8 mouse cellular contexts compared by ENCODE assay signal in the genomic region with DNA sequence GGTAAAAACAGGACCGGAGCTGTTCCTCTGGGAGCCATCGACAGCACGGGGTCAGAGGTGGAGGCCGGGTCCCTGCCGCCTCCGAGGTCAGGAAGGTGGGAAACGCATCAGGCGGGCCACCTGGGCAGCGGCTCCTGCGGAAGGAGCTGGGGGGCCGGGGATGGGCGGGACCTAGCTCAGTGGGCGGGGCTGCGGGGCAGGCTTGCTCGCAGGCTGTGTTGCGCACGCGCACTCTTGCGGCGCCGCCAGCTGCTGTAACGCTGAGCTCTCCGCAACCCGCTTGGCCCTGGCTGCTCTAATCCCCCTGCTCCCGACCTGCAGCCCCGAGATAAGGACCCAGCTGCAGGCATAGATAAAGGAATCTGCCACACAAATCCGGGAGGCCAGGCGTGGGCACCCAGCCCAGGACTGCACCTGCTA. TPM values are rescaled to one million over a fixed set of nuclear protein-coding genes. Genes with fewer than 3 reads are reported as not detected.
A peak's percentile ranks its signal among the peaks of the same experiment; 100 is the strongest.
DNase-seq lines count a peak whose midpoint lies in the region; ATAC-seq lines count a peak whose summit lies in the region.

No protein-coding gene starts in this region.

- H3K4me1 ChIP-seq in hindbrain, embryonic 16.5 days (ENCODE audit: control insufficient read depth, insufficient read depth, low read depth, low read length), result peaks cover 28% of the 10 kb centered on the region
- peaks cover 72% of the 10 kb centered on the region for H3K4me1 ChIP-seq in megakaryocyte, embryonic 14.5 days

- no peaks in the 10 kb centered on the region for H3K9me3 ChIP-seq in hindbrain, embryonic 16.5 days (ENCODE audit: control insufficient read depth, low read length)
- H3K9me3 ChIP-seq in megakaryocyte, embryonic 14.5 days, result no peaks in the 10 kb centered on the region

- peak; percentile 86 to 89 for DNase-seq in cerebellum, postnatal 36 days
- DNase-seq in gastrocnemius, adult 18-20 months (ENCODE audit: low spot score), result peak; percentile 83
- DNase-seq in left cerebral cortex, adult 9 months (ENCODE audit: low spot score in 2 of 2), result peak; percentile 65 to 82
- peak; percentile 90 for DNase-seq in right cerebral cortex, postnatal 14 days
- peak; percentile 81 to 87 for DNase-seq in urinary bladder, postnatal 4 days (ENCODE audit: low spot score in 2 of 2)

- H3K27me3 ChIP-seq in hindbrain, embryonic 16.5 days (replicated peaks; ENCODE audit: control insufficient read depth, insufficient read depth, low read length), result peaks cover 22% of the 10 kb centered on the region
- H3K27me3 ChIP-seq in megakaryocyte, embryonic 14.5 days (replicated peaks), result peaks cover 28% of the 10 kb centered on the region

- peak overlapping the region; percentile 80 for H3K4me2 ChIP-seq in hindbrain, embryonic 16.5 days (ENCODE audit: low read length)

- H3K36me3 ChIP-seq in hindbrain, embryonic 16.5 days (ENCODE audit: control insufficient read depth, insufficient read depth, low read length), result peaks cover 4% of the 10 kb centered on the region; the same call in 1 of the 2 replicates
- peaks cover 7% of the 10 kb centered on the region for H3K36me3 ChIP-seq in megakaryocyte, embryonic 14.5 days (replicated peaks; ENCODE audit: low read length)

- peak overlapping the region; percentile 76 for H3K9ac ChIP-seq in hindbrain, embryonic 16.5 days (ENCODE audit: low read depth, low read length)

- WGBS in hindbrain, embryonic 16.5 days, result under 1% methylated on average over 28 of the region's 28 CpGs

- ATAC-seq in activated CD4-positive, CD25-positive, alpha-beta regulatory T cell, adult 4 months, result peak; percentile 33
- peak; percentile 53 for ATAC-seq in hindbrain, embryonic 16.5 days

- peak overlapping the region; percentile 54 for H3K4me3 ChIP-seq in hindbrain, embryonic 16.5 days (ENCODE audit: low read length)
- H3K4me3 ChIP-seq in megakaryocyte, embryonic 14.5 days (replicated peaks), result peak overlapping the region; percentile 93

- H3K27ac ChIP-seq in hindbrain, embryonic 16.5 days (ENCODE audit: low read depth, low read length), result peak overlapping the region; percentile 96

RNA-seq across cellular contexts. Expression of a gene that starts 2.6 kb away (rescaled TPM):
- 10 to 100 TPM; 24.3 to 32.7 TPM for polyA plus RNA-seq in activated CD4-positive, CD25-positive, alpha-beta regulatory T cell, adult 4 months (2017; shearing (Covaris generic))
- 10 to 100 TPM; 14.4 to 14.9 TPM for total RNA-seq in gastrocnemius, adult 18-20 months (2021)
- 97.3 and 99.9 TPM in 2 replicates for polyA plus RNA-seq in hindbrain, embryonic 16.5 days (2015; fragmentation: Nextera tagmentation; extraction: Ambion mirVana)
- polyA plus RNA-seq in megakaryocyte, embryonic 14.5 days (2012; ENCODE audit: insufficient read depth, low replicate concordance), result 29.8 and 33.0 TPM in 2 replicates

RNA-seq across cellular contexts. Expression of a gene that starts 4.7 kb away (rescaled TPM):
- polyA plus RNA-seq in activated CD4-positive, CD25-positive, alpha-beta regulatory T cell, adult 4 months (2017; shearing (Covaris generic)), result not detected
- 1 to 10 TPM; 2.6 to 3.3 TPM for total RNA-seq in gastrocnemius, adult 18-20 months (2021)
- polyA plus RNA-seq in hindbrain, embryonic 16.5 days (2015; fragmentation: Nextera tagmentation; extraction: Ambion mirVana), result 2.4 and 2.5 TPM in 2 replicates
- 2.0 TPM in 1 of 2 replicates, not detected in the other for polyA plus RNA-seq in megakaryocyte, embryonic 14.5 days (2012; ENCODE audit: insufficient read depth, low replicate concordance)

RNA-seq across cellular contexts. Expression of a gene that starts 8.0 kb away (rescaled TPM):
- under 1 TPM; 0.33 to 0.74 TPM for polyA plus RNA-seq in activated CD4-positive, CD25-positive, alpha-beta regulatory T cell, adult 4 months (2017; shearing (Covaris generic))
- total RNA-seq in gastrocnemius, adult 18-20 months (2021), result under 1 TPM; 0.16 to 0.28 TPM
- 0.60 and 1.0 TPM in 2 replicates for polyA plus RNA-seq in hindbrain, embryonic 16.5 days (2015; fragmentation: Nextera tagmentation; extraction: Ambion mirVana)
- 2.8 and 12.2 TPM in 2 replicates for polyA plus RNA-seq in megakaryocyte, embryonic 14.5 days (2012; ENCODE audit: insufficient read depth, low replicate concordance)

RNA-seq across cellular contexts. Expression of a gene that starts 44.2 kb away (rescaled TPM):
- polyA plus RNA-seq in activated CD4-positive, CD25-positive, alpha-beta regulatory T cell, adult 4 months (2017; shearing (Covaris generic)), result 1 to 10 TPM; 6.0 TPM
- total RNA-seq in gastrocnemius, adult 18-20 months (2021), result 1 to 10 TPM; 2.0 to 2.1 TPM
- polyA plus RNA-seq in hindbrain, embryonic 16.5 days (2015; fragmentation: Nextera tagmentation; extraction: Ambion mirVana), result 15.1 and 16.6 TPM in 2 replicates
- polyA plus RNA-seq in megakaryocyte, embryonic 14.5 days (2012; ENCODE audit: insufficient read depth, low replicate concordance), result 7.9 and 14.9 TPM in 2 replicates

RNA-seq across cellular contexts. Expression of a gene that starts 44.4 kb away (rescaled TPM):
- polyA plus RNA-seq in activated CD4-positive, CD25-positive, alpha-beta regulatory T cell, adult 4 months (2017; shearing (Covaris generic)), result 100 to 1,000 TPM; 272 to 279 TPM
- total RNA-seq in gastrocnemius, adult 18-20 months (2021), result 100 to 1,000 TPM; 420 to 445 TPM
- 565 and 621 TPM in 2 replicates for polyA plus RNA-seq in hindbrain, embryonic 16.5 days (2015; fragmentation: Nextera tagmentation; extraction: Ambion mirVana)
- polyA plus RNA-seq in megakaryocyte, embryonic 14.5 days (2012; ENCODE audit: insufficient read depth, low replicate concordance), result 76.9 and 392 TPM in 2 replicates

Comparison
In these comparisons a context has a peak if more than half of its experiments do, and no peak if none do; other contexts are left out.
1. Peak in every context shown above with its lines: DNase-seq, ATAC-seq, H3K4me3 ChIP-seq and H3K27ac ChIP-seq.